Mouse (Mus musculus): Measurements from ENCODE around the gene Tmem131.

Tmem131 gene

DNA sequence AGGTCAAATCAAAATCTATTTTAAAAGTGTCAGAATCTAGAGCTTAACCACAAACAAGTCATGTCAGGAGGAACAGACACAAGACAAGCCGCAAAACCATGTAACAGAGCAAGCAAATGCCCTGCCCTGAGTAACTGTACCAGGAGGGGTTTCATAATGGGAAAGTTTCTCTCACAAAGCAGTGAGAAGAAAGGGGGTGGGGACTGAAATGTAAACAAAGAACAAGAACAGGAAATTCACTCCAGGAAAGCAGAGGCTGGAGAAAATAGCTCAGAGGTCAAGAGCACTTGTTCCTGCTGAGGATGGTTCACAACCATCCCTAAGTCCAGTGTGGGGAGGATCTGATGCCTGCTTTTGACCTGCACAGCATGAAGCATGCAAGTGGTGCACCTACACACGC is 59.7 kb downstream of the Tmem131 start:
- peak; percentile 32 for DNase-seq (ENCODE audit: low read depth)

DNA sequence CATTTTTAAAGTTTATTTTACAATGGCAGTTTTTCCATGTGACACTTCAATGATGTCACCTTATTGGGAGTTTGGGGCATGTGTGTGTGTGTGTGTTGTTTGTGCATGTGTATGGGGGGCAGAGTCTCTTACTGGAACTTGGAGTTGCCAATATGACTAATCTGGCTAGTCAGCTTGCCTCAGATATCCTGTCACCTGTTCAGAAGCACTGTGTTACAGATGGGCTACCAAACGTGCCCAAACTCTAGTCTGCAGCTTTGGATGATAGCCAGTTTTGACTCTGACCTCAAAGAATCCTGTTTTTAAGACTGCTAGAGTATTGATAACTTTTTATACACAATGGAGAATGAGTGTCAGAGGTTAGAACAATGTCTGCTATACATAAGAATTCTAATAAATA is 64.3 kb downstream of the Tmem131 start:
- peak; percentile 16 for DNase-seq (ENCODE audit: low read depth)

DNA sequence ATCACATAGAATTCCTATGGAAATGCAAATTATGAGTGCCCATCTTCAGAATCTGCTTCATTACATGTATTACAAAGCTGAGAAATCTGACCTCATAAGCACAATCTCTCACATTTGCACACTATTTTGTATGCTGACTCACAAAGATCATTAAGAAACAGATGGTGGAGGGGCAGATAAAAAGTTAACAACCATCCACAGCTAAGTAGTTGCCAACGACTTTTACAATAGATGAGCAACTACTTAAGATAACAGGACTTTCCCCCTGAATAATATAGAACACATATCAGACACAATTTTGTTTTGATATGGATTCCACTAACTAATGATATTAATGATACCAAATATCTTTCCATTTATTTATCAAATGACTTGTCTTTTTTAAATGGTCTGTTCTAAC is 66.3 kb downstream of the Tmem131 start:
- no peak for DNase-seq (ENCODE audit: low read depth)

DNA sequence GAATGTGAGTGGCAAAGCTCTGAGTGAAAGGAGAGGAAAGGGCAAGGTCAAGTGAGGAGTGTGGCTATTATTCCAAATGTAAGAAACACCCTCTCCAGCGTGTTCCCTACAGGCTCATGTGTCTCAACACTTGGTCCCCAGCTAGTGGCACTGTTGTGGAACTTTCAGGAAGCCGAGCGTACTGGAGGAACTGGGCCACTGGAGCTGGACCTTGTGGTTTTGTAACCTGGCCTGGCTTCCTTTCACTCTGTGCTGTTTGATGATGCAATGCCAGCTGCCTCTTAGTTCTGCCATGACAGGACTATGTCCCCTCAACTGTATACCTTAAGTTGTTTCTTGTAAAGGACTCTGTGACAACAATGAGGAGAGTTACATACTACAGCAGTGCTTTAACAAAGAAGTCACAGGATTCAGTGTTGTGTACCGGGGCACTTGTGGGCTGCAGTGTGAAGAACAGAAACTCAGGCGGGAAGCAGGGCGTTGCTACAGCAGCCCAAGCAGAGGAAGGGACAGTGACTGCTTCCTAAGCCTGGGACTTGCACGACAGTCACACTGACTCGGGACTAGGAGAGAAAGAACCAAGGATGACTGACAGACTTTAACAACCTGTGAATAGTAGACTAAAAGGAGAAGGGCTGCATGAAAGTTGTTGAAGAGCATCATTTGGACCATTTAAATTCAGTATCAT is 68.4 kb downstream of the Tmem131 start:
- no peak for DNase-seq (ENCODE audit: low read depth)

DNA sequence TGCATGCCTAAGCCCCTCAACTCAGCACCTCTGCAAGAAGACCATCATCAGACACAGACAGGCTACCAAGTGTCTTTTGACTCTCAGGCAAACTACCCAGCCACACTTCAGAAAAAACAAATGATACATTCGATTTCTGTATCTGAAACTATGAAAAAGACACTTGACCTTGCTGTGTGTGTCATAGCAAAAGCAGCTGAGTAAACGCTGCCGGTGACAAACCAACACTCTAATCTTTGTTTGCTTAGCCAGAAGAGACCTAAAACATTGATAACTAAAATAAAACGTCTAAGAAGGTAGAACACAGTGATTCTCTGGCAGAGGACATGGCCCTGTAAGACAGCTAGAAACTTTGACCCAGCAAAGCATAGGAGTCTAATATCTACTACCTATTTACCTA is 72.2 kb downstream of the Tmem131 start:
- DNase-seq (ENCODE audit: low read depth): no peak

DNA sequence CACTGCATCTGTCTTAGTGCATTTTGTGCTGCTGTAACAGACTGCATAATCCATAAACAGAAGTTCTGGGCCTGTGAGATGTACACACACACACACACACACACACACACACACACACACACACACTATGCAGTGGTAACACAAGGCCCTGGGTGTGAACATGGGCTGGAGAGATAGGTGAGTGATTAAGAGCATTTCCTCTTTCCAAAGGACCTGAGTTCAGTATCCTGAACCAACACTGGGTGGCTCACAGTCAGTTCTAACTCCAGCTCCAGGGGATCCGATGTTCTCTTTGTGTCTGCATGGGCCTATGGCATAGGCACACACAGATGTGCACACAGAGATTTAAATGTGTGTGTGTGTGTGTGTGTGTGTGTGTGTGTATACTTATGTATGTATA is 72.9 kb downstream of the Tmem131 start:
- DNase-seq (ENCODE audit: low read depth): no peak

DNA sequence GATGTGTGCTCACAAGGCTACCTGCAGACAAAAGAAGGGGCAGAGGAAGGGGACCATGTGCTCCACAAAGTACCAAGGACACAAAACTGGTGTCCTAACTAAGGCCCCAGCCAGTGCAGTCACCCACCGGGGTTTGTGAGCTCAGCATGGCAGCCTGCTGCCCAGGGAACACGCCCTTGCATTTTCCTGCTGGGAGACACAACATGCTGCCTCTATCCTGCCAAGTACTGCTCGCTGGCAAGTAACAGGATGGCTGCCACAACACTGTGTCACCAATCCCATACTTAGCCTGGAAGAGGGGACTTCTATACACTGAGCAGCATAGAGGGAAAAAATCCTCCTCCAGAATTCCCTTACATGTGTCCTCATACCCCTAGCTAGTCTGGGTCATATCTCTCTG is 78.7 kb downstream of the Tmem131 start:
- no peak for DNase-seq (ENCODE audit: low read depth)

DNA sequence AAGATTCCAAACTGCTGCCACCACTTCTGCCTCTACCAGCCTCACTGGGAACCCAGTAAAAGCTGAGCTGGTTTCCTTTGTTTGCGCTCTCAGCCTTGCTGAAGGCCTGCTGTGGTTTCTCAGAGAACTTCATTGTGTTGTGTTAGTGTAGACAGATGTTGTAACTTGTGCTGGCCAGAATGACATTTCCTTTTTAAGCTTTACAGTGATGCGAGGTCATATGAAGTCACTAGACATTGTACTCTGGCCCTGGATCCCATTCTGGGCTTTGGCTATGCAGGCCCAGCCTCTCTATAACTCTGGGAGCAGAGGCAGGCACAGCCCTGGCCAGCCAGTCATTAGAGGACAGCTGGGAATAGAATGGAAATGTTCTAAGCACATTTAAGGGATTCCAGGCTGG is 81.7 kb downstream of the Tmem131 start:
- no peak for DNase-seq (ENCODE audit: low read depth)

DNA sequence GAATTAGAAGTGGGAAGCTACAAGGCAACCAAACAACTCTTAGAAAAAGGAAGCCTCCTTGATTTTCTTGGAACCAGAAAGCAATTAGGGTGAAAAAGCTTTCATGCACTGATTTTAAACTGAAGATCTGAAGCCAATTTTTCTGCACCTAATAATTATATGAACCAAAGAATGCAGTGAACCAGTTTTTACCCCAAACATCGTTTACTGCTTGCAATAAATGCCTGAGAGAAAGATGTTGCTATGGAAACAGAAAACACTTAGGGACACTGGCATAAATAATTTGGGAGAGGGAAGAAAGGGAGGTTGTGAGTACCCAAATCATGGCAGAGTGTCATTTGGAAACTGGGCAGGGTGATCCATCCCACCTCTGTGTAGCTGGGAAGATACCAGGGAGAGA is 82.6 kb downstream of the Tmem131 start:
- no peak for DNase-seq (ENCODE audit: low read depth)

DNA sequence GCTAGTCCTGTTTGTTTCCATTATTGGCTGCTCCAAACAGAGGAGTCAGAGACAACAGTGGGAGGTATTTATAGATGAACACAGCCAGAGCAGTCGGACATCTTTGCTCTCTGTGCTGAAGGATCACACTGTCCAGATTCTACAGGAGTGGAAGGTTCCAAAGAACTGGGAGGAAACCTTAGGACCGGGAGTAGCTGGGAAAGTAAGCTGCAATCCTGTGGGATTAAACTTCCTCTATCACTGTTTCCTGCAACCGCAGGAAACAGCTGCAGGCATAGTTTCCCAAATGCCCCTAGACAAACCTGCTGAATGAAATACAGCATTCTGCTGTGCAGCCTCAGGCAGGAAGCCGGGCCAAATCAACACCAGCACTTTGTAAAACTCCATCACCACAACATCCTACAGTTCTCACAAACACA is 83.0 kb downstream of the Tmem131 start:
- no peak for DNase-seq (ENCODE audit: low read depth)

DNA sequence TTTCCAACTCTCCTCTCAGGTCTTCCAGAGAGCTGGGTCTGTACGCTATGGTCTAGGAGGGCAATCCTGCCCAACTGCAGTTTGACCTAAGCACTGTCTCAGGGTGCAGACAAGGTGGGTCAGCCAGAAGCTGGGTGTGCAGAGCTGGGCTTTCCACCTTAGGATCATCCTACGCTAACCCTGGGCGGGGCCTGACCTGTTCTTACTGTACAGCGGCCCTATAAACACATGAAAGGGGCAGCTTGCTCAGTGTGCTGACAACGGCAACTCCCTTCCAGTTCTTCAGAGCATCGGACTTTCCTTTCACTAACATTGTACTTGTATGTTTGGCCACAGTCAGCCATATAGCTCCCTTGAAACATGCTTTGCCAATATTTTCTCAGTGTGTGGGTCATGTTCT is 86.4 kb downstream of the Tmem131 start:
- no peak for DNase-seq (ENCODE audit: low read depth)

DNA sequence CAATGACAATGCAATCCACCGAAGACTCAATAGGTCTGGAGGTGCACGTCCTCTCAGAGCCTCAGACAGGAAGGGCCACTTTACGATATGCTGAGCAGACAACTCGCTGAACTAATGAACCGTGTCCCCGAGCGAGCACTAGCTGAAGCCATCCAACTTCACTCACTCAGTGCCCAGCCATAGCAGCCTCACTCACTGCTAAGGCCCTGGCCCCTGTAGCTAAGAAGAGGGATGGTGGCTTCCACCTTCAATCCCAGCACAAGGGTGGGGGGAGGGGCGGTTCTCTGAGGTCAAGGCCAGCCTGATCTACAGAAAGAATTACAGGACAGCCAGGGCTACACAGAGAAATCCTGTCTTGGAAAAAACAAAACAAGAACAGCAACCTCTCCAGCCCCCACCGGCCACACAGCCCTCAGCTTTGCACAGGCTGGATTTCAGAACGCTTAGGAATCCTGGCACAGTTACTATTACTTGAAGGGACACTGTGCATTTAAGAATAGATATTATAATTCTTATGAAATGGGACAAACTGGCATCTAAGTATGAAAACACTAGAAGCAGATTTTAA is 89.2 kb downstream of the Tmem131 start:
- no peak for DNase-seq (ENCODE audit: low read depth)

DNA sequence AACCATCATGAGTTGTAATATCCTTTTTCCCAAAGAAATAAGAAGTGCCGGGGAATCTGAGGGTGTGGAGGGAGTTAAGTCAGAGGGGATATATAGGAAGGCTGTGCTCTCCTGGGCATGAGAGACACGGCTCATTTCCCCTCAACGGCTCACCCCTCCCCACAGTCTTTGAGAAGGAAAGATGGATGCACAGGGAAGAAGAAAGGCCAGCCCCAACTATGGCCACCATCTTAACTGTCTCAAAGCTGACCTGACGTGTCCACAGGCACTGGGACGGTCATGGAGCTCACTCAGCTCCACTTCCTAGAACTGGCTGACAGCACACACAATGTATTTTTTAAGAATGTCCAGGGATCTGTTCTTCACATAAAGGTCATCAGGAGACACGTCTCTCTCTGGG is 91.4 kb downstream of the Tmem131 start:
- DNase-seq (ENCODE audit: low read depth): no peak

DNA sequence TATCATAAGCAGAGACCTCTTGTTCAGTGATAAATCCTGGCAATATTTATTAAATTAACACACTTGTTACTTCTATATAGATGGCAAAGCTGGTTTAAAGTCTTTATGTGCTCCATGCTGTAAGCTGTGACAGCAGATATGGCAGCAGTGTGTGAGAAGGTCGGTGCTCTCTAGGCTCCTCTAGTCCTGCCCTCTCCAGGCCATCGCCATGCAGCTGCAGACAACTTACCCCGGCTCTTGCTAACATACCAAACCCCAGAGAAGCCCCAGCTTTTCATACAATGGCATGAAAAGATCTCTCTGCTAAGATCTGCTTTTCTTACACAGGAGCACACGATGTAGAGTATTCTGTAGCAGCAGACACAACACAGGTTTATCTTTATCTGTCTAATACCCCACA is 92.1 kb downstream of the Tmem131 start:
- DNase-seq (ENCODE audit: low read depth): no peak

DNA sequence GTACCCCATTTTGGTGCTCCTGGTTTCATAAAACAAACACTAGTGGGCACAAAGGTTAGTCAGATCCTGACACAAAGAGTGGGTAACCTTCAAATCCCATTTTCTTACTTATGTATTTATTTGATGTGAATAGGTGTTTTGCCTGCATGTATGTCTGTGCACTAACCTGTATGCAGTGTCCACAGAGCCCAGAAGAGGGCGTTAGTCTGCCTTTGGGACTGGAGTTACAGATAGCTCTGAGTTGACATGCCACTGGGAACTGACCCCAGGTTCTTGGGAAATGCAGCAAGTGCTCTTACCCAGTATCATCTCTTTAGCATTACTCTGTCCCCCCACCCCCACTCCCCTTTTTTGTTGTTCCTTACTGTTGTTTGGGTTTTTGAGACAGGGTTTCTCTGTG is 95.4 kb downstream of the Tmem131 start:
- DNase-seq (ENCODE audit: low read depth): peak; percentile 31

DNA sequence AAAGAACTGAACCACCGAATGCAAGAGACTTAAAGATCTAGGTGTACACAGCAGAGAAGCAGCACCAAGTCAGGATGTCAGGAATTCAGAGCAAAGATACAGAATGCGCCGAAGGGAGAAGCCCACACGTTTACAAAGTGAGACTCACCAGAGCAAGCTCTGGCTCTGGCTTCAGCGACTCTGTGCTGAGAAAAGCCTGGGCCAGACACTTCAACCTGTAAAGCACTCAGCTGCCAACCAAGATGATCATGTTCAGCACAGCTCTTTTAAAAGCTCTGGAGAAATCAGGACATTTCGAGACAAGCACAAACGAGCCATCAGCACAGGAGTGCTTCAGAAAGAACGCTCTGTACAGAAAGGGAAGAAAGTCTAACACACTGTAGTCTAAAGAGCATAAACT is 96.2 kb downstream of the Tmem131 start:
- no peak for DNase-seq (ENCODE audit: low read depth)

DNA sequence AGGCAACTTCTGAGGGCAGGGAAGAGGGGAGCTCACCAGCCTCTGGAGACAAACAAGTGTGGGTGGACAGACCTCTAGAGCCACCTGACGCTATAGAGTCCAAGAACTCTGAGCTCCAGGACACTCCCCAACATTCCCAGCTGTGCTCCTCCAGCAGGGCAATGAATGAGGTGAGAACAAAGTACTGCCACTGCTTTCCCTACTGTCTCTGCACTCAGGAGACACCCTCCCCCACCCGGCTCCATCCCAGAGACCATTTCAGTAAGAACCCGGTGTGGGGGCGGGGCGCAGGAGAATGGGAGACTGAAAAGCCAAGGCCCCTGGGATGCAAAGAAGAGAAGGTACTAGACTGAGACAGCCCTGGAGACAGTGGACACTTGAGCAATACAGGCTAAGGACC is 98.4 kb downstream of the Tmem131 start:
- no peak for DNase-seq (ENCODE audit: low read depth)

DNA sequence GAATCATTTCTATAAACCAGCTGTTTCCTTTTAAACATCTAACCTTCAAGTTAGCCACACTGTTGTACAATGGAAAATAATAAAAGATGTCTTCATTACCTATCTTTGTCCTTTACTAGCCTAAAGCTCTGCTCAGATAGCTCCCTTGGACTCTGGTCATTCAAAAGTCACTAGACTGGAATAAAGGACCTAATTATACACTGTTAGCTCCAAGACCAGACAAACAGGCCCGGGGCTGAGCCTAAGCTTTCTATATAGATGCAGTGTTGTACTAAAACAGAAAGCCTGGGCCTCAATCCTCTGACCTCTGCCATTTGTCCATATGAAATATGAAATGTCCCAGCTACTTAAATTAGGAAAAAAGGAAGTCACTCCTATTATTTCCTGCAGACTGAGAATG is 101.7 kb downstream of the Tmem131 start:
- no peak for DNase-seq (ENCODE audit: low read depth)

DNA sequence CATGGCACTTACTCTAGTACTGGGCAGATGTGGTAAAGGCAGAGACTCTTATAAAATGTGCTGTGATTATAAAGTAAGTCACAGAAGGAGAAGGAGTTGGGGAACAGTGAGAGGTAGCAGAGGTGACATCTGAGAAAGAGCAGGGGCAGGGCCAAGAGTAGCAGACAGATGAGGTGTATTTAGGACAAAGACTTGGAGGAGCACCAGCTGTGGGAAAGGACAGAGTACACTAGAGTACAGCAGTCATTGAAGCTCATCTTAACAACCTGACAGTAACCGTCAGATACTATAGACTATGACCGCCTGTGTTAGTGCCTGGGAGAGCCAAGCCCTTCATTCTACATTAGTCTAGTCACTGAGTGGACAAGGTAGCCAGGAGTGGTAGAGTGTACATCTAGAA is 102.5 kb downstream of the Tmem131 start:
- DNase-seq (ENCODE audit: low read depth): no peak

DNA sequence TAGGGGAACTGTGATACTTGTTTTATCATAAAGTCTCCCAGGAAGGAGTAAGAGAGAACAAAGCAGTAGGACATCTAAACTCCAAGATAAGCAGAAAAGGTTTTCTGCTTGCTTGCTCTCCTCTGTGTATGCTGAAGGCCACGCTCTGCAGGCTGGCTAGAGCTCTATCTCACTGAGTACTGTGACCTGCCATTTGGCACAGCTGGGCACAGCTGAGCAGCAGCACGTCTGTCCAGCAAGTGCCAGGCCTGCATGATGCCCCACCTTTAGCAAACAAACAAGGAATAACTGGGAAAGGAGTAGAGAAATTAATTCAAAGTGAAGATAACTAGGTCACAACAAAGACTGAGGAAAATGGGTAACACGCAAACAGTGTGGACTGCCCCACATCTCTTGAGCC is 103.6 kb downstream of the Tmem131 start:
- no peak for DNase-seq (ENCODE audit: low read depth)

DNA sequence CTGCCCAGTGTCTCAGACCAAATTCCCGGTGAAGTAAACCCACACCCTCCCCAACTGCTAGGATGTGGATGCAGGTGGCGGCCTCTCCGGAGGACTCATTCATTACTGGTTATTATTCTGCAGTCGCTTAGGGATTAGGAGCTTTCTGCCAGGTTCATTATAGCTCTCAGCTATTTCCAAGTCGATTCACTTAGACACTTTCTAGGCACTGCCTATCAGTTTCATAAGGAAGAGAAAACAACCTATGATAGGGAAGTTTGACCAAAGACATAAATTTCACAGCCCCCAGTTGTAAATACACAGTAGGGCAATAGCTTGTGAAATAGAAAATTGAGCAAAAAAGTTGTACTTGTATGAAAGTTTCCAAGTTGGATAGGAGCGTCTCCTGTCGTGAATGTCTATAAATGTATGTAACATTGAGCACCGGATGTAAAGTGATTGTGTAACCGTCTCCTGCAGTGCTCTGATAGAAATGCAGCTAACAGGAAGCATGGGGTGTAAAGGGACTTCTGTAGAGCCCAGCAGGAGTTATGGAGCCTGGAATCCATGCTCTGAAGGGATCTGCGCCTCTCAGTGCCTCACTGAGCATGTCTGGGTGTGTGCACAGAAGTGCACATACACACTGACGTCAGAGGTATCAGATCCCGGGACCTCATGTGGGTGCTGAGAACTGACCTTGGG is 107.1 kb downstream of the Tmem131 start:
- DNase-seq (ENCODE audit: low read depth): no peak

DNA sequence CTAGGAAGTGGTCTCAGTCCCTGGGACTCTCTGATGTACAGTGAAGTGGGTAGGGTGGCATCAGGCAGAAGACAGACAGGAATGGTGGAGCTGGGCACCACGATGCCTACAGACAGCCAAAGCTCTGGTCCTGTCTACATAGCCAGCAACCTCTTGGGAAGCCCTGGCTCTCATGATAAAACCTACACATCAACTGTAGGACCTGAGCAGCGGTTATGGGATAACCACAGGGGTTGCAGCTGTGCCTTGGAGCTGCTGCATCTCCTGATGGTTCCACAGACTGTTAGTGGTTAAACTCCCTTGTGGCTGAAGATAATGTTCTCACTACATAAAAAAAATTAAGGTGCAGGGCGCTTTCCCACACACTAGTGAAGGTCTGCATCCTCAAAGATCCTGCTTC is 107.9 kb downstream of the Tmem131 start:
- DNase-seq (ENCODE audit: low read depth): no peak

DNA sequence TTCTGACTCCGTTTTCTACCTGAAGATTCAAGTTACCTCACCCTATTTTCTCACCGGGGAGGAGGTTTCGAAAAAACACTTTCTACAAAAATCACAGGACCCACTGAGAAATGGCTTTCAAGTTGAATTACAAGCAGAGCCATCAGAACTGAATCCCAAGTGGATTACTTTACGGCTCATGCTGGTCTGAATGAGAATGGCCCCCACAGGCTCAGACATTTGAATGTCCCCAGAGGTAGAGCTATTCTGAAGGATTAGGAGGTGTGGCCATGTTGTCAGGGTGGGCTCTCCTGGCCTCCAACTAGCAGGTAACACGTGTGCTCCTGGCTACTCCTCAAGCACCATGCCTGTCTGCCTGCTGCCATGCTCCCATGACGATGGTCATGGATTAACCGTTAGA is 109.4 kb downstream of the Tmem131 start:
- no peak for DNase-seq (ENCODE audit: low read depth)
